Mouse (Mus musculus) spleen, postnatal 10 days (tissue): ENCODE data around the gene Gm45837.

Source experiments
- DNase-seq, 2 experiments: peaks; one replicate each; pipeline ENCODE4 v3.0.0; 2021 to 2022; ENCODE audit warnings: low spot score in 2 of 2

Gm45837 gene

DNA sequence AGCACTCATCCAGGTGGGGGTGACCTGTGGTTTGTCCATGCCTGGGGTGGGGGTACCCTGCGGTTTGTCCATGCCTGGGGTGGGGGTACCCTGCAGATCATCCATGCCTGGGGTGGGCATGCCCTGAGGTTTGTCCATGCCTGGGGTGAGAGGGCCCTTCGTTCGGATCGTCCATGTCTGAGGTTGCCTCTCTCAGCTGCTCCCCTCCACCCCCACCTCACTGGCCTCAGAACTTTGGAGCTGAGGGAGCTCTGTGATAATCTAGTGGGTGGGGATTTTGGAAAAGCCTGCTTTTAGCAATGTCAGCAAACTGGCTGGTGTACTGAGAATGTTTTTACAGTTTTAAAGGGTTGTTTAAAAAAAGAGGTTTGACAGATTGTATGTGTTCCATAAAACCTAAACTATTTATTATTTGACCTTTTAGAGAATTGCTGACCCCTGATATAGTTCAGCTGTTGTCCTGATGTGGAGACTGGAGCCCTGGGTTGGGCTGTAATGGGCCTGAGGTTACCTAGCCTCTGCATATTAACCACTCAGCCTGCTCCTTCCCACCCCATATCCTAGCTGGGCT is 18.7 kb upstream of the Gm45837 start:
- DNase-seq, result no peak

GRCm38 (mm10) chr7:101393015-101393414 is 17.7 kb upstream of the Gm45837 start:
- no peak for DNase-seq

GRCm38 (mm10) chr7:101393694-101394504 is 16.8 kb upstream of the Gm45837 start:
- DNase-seq, result no peak

DNA sequence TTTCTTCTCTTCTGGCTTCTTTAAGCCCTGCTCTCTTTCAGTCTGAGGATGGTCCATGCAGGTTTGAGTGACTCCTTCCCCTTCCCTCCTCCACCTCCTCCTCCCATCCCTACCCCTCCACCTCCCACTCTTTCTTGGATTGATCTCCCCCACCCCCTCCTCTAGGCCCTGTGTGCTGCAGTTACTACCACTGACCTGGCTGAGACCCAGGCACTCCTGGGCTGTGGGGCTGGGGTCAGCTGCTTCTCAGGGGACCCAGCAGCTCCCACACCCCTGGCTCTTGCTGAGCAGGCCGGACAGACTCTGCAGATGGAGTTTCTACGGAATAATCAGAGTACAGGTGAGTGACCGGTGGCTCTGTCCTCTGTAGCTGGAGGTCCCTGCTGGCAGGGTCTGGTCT is 16.1 kb upstream of the Gm45837 start:
- no peak for DNase-seq

DNA sequence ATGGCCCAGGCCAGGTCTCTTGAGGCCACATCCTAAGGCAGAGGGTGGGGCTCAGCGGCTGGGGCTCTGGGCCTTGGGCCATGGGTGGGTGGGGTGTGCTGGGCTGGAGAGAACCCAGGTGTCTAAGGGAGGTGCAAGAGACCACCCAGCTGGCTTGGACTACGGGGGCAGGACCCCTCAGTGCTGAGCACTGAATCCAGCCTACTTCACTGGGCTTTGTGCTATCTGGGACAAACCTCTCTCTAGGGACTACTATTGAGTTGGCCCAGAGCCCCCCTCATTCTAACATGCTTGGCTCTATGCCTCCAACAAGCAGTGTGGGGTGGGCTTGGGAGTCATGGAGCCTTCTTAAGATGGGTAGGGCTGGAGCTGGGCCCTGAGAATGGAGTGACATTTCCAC is 15.2 kb upstream of the Gm45837 start:
- DNase-seq, result no peak

- no peak for DNase-seq
Observed at GRCm38 (mm10) chr7:101397175-101397574, 13.5 kb upstream of the Gm45837 start.

- DNase-seq, result no peak
Observed at GRCm38 (mm10) chr7:101401510-101401909, 9.2 kb upstream of the Gm45837 start.

- no peak for DNase-seq
Observed at GRCm38 (mm10) chr7:101403831-101404230, 6.9 kb upstream of the Gm45837 start.

DNA sequence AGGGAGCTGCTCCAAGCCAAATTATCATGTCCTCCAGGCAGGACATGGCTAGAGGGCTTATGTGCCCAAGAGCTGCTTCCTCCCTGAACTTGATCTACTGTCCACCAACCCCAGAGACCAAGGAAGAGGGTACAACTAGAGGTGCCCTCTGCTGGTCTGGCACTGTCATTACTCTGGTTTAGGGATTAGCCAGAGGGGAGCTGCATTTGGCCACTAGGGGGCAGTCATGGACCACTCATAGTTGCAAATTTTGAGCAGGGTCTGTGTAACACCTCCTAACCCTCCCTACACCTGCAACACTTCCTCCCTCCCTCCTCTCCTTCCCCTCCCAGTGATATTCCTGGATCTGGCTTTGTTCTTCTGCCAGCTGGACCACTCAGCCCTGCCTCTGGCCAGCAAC is 2.1 kb downstream of the Gm45837 start:
- peak; percentile 78 to 89 for DNase-seq

GRCm38 (mm10) chr7:101414209-101414608 is 3.5 kb downstream of the Gm45837 start:
- DNase-seq, result no peak

- no peak for DNase-seq
Observed at GRCm38 (mm10) chr7:101414661-101415511, 4.2 kb downstream of the Gm45837 start.

DNA sequence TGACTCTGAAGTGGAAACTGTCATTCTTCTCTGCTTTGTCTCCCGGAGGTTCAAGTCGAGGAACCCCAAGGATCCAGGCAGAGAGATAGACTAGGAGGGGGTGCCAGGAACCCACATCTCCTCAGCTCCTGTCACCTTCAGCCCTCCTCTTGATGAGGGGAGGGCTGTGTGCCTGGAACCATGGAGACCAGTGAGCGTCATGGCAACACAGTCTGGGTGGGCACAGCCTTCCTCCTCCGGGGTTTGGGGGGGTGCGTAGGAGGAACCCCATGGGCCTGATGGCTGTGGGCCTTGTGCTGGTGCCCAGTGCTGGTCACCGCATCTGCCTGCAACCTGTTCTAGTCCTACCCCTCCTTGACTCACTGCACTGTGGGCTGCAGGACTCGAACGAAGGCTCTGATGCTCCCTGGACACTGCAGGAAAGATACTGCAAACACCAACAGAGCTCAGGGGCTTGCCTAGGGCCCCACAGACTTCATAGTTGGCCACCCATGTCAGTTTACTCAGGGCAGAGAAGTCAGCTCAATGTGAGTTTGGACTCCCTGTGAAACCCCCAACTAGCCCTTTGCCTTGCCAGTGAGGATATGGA is 4.9 kb downstream of the Gm45837 start:
- DNase-seq, result no peak

DNA sequence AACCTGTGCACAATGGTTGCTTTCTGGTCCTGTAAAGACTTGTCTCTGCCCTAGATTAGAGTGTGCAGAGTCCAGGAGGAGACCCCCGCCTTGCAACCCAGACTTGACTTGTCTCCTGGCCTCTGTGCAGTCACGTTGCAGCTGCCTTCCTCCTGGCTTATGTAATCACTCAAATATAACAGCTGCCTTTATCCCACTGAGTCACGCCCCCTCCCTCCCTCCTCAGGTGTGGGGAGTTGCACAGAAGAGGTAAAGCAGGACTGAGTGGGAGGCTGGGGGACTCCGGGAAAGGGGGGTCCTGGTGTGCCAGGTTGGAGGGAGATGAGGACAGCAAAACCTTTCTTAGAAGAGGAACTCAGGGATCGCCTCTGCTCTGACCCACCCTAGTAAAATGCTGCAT is 5.7 kb downstream of the Gm45837 start:
- no peak for DNase-seq

DNA sequence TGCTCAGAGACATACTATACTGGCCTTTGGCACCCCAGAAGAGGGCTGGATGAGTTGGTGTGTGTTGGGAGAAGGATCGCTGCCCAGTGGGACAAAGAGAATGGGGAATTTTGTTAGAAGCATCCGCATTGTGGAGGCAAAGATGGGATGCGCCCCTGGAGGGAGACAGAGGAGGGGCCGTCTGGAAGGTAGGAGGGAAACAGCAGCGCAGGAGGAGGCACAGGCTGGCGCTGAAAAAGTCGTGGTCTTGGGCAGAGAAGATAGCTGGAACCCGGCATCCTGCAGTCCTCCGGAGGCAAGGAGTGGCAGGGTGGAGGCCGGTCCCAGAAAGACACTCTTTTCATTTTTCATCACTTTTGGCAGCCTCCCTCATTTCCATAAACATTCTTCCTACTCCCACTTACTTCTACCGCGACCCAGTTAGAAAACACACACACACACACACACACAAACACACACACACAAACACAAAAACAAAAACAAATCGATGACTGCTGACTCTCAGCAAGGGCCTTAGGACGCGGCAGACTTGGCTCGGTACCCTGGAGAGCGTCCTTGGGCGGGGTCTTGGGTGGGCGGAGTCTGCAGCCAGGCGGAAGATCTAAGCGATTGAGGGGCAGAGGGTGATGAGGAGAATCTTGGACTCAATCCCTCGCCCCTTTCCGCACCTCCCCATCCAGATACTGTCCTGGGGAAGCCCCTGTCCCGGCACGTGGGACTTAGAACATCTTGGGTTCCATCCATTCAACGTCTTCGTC is 8.5 kb downstream of the Gm45837 start:
- DNase-seq, result peak in 1 of 2 experiments; percentile 50

DNA sequence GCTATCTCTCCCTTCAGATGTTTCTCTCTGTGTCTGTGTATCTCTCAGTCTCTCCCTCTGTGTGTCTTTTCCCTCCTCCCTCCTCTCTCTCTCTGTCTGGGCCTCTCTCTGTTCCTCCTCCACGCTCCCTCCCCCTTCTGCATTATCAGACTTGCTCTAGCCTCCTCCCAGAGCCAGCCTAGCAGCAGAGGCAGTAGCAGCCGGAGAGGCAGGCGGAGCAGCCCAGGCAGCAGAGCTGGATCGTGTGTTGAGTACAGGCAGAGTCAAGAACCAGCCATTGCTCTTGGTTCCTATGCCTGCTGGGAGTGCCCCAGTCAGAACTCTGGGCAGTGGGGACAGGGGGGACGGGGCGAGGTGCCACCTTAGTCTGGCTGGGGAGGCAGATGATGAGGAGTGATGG is 10.8 kb downstream of the Gm45837 start, which contains the start of gene Pde2a:
Pde2a (plus strand) TSS at position 163 of the 400 bp plus-strand sequence.
- DNase-seq, result no peak

GRCm38 (mm10) chr7:101422069-101422468 is 11.4 kb downstream of the Gm45837 start:
- DNase-seq, result no peak

DNA sequence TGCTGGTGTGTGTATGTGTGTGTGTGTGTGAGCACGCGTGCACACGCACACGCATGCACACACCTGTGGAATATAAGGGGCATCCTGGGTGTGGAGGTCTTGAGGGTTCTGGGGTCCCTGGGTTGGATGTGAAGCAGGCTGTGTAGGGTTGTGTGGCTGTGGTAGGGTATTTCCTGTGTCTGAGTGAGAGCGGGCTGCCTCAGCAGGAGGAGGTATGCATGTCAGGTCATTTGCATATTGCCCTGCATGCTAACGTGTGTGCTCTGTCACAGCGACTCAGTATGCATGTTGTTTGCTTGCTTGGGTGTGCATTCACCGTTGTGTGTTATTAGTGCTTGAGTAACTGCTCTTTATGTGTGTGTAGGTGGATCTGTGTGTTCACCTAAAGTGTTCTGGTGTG is 12.0 kb downstream of the Gm45837 start:
- no peak for DNase-seq

- no peak for DNase-seq
Observed at GRCm38 (mm10) chr7:101423970-101424369, 13.3 kb downstream of the Gm45837 start.

GRCm38 (mm10) chr7:101426692-101427091 is 16.0 kb downstream of the Gm45837 start:
- DNase-seq, result no peak

DNA sequence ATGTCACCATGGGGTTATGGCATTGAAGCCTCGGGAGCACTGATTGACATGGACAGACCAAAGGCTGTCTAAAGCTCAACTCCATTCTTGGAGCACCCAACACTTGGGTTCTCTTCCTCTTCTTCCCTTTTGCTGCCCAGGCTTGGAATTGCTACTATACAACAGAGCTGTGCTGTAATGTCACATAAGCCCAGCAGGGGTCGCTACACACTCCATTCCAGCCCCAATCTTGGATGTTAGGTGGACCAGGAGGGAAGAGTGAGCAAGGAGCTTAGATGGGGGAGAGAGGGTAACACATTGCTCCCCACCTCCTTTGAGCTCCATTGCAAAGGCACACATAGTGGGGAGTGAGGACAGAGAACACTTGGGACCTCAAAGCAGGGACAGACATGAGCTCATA is 17.1 kb downstream of the Gm45837 start:
- peak in 1 of 2 experiments; percentile 58 for DNase-seq

GRCm38 (mm10) chr7:101435038-101435437 is 24.4 kb downstream of the Gm45837 start:
- DNase-seq, result no peak
